Mouse (Mus musculus) gastrocnemius, postnatal 10 days (tissue): Measurements from ENCODE around the gene Cd9. TPM values are rescaled to one million over a fixed set of nuclear protein-coding genes. Genes with fewer than 3 reads are reported as not detected.

Experiments used
- DNase-seq: peaks from one replicate; pipeline ENCODE4 v3.0.0; 2021; ENCODE audit warnings: mixed read lengths
- total RNA-seq, 2 experiments: library from RNA; stranded (reverse); gene quantifications; 2 replicates each; pipeline ENCODE4 v1.2.3; 2021

Gene Cd9
- total RNA-seq, 2 experiments from 2014 or later = 84.5 to 86.4 TPM

DNA sequence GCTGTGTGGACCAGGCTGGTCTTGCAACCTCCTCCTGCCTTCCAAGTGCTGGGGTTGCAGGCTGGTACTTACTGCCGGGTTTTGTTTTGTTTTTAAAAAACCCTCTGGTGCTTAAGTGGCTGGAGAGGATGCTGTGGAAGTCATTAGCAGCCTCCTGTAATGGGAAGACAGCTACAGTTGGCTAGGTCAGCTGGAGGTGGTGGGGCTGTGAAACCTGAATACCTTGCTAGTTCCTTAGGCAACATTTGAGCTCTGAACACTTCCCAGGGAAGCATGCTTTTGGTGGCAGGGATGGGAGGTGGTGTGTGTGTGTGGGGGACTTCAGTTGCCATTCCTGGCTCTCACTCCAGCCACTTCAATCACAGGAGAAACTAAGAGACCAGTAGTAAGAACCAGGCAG, 19.4 kb downstream of the Cd9 start:
- no peak for DNase-seq

DNA sequence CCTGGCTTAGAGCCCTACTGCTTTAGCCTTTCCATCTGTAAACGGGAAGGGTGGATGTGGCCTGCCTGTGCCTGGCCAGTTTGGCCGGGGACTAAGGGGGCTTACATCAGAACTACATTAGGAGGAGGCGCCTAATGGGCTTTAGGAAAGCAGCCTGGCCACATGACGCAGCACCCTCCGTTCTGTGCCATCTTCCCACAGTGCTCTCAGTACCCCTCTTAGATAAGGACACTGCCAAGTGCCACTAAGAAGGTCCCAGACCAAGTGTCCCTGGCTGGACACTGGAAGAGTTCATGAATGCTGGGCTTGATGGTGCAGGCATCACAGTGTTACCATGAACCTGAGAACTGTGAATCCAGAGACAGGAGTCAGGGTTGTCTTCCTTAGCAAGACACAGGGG, 20.7 kb downstream of the Cd9 start:
- no peak for DNase-seq

DNA sequence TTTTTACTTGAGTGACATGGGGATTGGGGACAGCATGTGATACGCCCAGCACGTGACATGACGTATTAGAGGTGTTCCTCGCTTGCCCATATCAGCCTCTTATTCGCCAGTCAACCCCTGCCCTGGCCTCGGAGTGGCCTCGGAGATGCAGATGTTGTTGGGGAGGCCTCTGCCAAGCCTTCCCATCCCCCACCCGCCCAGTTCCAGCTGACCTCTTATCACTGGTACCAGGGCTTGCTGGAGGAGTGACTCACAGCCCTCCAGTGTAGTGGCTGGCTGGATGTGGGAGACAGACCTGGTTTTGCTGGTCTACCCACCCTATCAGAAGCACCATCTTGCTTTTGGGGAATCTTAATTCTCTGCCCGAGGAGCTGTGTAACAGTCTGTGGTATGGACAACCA, 21.3 kb downstream of the Cd9 start:
- no peak for DNase-seq

DNA sequence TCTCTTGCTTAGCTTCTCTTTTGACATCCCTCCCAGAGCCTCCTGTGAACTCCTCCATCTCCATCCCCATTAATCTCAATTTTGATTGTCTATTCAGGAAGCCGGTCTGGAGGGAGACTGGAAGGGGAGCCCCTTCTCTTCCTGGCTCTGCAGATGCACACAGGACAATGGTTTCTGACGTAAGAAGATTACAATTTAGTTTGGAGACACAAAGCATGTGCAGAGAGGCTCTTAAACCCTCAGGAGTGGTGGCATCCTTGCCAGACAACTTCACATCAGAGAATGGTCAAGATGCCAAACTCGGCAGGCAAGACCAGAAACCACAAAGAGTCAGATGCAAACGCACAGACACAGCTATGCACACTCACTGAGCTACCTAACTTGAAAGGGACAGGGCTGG, 22.7 kb downstream of the Cd9 start:
- no peak for DNase-seq

DNA sequence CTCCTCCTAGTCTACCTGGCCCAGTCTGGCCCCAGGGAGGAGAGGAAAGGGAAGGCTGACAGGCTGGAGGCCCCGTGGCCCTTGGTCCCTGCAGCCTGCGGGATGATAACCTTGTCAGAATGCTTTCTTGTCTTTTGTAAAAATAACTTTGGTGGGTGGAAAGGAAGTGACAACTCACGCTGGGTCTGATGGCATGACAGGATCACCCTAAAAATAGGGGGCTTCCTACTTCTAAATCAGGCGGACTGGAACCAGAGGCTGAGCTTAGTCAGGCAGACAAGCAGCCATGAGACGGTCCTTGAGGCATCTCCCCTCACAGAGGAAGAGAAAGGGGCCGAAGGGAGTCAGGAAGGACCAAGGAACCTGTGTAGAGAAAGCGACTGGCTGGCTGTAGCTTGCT, 23.3 kb downstream of the Cd9 start:
- no peak for DNase-seq

DNA sequence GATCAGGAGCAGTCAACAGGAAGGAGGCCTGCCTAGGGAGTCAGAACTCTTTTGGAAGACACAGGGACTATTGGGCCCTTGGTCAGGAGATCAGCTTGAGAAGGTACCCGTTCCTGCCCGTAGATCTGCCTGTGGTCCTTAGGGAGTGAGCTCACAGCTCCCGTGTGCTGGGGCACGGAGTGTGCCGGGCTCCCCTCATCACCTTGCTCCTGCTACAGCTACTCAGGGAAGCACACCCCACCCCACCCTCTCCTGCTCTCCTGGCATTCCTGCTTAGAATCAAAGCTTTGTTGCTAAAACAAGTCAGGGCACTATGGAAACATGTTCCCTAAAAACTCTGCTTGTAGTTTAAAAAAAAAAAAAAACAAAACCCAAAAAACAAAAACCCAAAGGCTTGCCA, 24.0 kb downstream of the Cd9 start:
- DNase-seq = no peak

DNA sequence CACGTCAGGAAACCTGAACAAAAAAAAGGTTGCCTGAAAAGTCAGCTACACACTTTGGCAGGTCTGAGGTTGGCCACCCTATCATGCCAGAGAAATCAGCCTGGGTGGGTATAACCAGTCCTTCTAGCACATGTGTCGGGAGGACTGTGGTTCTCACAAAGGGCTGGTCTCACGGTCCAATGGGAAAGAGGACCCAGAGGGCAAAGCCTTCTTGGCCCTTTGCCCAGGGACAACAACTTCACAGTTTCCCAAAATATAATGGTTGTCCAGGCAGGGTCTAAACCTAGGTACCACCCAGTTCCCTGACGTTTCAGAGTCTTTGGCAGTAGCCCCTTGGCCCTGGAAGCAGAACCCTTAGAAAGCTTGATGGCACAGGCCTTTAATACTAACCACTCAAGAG, 25.4 kb downstream of the Cd9 start:
- no peak for DNase-seq

DNA sequence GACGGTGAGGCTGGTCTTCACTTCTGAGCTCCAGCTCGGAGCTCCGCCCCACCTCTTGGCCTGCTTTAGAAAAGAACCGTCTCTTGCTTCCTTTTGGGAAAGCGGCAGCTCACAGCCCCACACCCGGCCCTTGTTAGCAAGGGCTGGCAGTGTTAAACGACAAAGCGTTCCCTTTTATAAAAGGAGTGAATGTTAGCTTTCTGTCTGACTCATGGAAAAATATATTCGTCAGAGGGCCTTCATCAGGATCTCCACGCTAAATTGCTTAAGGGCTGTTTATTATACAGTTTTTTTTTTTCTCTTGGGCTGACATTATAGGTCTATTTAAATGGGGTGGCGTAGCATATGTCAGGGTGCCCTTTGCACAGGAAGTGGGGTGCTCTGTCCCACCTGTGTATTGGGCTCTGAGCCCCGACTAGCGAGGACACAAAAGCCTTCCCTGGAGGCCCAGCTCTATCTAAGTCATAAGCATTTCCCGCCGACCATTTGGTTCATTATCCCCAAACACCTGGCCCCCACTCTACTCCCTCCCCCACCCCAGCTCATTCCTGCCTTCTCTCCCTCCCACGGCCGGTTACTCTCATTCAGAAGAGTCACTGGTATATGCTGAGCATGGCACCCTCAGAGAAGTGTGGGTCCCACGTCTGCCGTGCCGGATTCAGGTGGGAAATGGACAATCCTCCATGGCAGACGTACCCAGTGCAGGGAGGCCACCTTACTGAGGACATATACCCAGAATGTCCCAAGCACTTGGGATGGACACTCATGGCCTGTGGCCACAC, 26.2 kb downstream of the Cd9 start:
- no peak for DNase-seq

DNA sequence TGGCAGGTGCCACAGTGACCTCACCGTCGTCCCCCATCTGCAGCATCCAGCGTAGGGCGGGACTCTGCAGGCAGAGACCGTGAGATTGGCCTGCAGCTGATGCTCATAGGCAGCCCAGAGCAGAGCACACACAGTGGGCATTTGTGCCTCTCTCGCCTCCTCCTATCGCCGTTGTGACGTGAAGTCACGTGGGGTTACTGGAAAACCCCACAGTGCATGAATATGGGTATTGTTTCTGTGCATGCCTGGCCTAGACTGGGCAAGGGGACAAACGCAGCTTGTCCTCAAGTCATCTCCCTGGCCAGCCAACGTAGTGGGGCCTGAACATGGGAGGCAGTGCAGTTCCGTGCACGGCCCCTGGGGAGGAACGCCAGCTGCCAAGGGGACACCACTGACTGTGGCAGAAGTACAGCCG, 27.3 kb downstream of the Cd9 start:
- peak; percentile 59 for DNase-seq

DNA sequence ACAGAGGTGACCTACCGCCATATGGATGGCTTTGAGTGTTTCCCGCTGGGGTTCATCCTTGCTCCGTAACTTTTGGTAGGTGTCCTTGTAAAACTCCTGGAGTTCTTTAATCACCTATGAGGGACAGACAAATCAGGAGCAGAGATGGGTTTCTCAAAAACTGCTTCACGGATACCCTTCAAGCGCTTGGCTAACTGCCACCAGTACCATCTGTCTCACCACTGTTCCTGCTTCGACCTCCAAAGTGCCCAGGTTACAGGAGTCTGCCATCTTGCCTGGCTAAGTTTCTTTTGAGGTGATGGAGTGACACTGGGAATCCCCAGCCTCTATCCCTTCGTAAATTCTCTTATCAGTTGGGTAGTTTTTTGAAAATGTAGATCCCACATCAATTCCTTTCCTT, 32.3 kb downstream of the Cd9 start:
- DNase-seq = no peak

DNA sequence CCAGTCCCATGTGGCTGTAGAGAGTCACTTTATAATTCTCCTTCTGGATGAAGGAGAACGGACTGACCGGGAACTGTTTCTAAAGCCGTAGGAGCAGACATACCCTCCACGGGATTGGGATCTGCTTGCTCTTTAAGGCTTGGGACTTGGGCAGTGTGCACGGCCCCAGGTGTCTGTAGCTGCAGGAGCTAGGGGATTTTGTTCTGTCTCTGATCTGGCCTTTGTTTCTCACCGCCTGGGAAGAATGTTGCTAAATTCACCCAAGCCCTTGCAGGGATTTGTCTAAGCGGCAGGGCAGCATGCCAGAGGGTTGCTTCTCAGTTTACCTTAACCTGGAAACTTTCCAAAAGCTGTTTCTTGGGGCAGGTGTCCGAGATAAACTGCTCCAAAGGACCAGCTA, 32.8 kb downstream of the Cd9 start:
- DNase-seq = no peak

DNA sequence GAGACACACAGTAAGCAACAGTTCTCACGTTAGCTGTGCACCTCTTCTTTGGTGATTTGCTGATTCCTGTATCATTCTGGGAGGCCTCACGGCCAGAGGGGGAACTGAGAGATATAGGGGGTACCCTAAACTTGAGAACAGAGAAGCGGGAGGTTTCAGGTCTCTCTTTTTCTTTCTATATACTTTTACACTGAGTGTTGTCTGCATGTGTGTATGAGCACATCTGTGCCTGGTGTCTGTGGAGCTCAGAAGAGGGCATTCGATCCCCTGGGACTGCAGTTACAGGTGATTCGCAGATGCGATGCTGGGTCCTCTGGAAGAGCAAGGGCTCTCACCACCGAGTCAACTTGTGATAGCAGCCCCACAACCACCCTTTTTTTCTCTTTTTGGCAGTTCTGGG, 33.3 kb downstream of the Cd9 start:
- DNase-seq = no peak

DNA sequence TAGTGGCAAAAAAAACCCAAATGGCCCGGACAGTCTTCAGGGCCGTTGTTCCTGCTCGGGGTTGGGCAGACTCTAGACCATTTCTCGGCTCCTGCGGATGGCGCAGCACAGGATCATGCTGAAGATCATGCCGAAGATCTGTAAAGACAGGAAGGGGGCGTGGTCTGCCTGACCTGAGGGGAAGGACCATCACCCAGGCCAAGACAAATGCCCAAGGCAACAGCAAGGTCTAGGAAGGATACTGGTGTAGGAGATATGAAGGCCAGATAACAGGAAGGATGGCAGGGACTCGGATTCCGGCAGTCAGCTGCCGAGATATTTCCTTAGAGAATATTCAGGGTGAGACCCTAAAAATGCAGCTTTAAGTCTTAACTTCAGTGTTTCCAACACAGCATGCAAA, 34.0 kb downstream of the Cd9 start:
- DNase-seq = no peak

DNA sequence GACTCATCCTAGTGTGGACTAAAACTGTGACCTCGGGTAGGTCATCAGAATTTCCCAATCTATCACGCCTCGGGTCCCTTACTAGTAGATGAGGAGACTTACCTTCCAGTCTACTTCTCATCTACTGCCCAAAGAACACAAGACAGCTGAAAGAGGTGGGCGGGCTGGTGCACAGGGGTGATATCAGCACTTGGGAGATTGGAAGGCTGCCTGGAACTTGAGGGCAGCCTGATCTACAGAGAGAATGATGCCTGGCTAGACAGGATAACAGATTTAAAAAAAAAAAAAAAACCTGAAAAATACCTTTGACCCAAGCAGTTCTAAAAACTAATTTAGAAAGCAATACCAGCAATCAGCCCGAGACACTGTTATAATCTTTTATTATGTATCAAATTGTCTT, 34.7 kb downstream of the Cd9 start:
- no peak for DNase-seq

DNA sequence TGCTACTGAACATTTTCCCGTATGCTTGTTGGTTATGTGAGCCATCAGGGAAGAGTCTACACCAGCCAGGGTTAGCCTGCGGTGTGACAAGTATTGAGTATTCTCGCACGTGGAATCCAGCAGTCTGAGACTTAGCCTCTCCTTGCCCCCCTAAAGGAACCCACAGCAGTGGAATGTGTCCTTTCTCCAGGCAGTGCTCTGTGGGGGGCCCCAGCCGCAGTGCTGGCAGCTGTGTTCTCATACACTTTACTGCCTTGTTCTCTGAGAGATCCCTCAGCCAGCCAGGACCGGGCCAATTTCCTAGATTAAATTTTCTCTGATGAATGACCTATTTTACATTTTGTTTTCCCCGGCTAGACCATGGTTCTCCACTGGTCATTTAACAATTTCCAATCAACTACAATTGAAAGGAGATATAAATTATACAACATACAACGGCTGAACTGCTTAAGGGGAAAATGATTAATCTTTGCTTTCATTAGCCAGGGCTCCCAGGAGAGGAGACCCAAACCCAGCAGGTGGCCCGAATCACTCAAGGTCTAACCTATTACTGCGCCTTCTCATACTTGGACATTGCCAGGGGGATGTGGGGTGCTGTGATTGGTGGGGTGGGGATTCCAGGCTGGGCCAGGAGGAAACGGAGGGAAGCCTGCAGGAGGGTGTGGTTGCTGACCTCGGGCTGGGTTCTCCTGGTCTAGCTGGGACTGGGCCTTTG, 38.6 kb downstream of the Cd9 start:
- no peak for DNase-seq

DNA sequence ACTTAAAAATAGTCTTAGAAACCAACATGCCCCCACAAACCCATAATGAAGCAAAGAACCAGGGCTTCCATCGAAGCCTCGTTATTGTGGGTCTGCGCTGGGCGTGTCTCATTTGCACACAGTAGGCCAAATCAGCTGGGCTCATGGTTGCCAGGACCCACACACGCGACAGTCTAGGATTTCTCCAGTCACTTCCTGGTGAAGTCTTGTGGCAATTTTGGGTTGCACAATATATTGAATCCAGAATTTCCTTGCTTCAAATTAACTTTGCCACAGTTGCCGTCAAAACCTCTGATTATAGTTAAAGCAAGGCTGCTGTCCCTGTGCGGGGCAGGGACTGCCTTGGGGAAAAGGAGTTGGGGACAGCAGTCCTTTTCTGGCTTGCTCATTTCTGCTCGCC, 39.9 kb downstream of the Cd9 start:
- no peak for DNase-seq

DNA sequence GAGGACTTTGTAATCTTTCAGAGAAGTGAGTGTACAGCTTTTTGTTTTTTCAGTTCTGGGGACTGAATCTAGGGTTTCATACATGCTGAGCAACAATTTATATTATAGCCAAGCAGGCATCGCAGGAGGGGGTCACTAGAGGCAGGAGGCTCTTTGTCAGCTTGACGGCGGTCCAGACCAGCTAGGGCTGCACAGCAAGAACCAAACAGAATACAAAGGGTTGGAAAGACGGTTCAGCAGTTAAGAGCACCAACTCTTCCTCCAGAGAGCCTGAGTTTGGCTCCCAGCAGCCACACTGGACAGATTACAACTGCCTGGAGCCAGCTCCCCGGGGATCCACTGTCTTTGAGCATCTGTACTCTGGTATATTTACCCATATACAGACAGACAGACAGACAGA, 40.3 kb downstream of the Cd9 start:
- DNase-seq = no peak

DNA sequence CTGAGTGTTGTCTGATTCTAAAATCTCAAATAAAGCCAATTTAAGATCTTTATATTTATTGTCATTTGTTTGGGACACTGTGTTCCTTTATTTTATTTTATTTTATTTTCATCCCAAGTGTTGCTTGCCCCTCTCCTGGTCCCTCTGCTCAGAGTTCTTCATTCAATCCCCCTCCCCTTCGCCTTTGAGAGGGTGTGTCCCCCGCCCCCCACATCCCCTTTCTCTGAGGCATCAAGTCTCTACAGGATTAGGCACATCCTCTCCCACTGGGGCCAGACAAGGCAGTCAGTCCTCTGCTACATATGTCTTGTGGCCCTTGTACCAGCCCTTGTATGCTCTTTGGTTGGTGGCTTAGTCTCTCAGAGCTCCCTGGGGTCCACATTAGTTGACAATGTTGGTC, 46.9 kb downstream of the Cd9 start:
- no peak for DNase-seq

DNA sequence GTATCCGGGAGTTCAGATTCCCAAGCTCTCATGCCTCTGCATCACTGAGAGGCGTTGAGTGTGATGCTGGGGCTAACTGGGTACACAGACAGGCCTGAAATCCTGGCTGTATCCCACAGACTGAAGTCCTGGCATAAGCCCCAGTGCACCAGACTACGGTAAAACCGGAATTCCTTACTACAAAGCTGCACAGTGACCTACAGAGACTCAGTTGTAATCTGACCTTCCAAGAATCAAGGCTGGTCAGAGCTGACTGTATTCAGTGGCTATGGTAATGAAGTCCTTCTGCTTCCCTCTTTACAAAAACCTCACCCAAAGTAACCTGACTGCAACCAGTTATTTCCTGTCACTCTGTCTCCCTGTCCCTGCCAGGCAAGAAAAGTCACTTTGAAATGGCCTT, 47.4 kb downstream of the Cd9 start:
- no peak for DNase-seq

DNA sequence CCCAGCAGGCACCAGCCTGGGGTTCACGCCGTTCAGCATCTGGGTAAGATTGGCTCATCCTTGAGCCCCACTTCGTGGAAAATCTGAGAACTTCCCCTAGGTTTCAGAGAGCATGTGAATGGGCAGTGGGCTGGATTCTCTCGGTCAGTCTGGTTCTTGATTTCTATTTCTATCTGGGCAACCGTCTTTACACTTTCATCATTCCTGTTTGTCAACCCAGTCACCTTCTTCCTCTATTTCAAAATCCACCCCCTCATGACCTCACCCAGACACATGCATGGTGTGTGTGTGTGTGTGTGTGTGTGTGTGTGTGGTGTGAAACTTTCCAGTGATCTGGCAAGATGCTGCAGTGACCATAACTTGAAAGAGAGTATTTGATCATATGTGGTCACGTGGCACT, 49.2 kb downstream of the Cd9 start:
- DNase-seq = no peak

DNA sequence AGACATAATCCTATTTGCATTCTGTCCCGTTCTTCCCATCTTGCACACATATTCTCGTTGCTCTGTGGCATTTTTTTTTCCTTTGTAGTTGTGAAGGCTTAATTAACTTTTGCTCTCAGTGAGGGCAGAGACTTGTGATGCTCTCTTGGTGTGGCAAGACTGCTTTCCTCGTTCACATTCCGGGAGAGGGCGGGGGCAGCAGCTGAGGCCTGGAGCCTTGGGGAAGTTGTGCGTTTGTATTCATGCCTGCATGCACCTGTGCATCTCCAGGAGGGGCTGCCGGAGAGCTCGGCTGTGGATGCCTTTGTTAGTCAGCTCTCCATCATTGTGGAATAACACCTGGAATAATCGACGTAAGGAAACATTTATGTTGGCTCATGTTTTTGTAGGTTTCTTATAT, 52.0 kb downstream of the Cd9 start:
- no peak for DNase-seq

DNA sequence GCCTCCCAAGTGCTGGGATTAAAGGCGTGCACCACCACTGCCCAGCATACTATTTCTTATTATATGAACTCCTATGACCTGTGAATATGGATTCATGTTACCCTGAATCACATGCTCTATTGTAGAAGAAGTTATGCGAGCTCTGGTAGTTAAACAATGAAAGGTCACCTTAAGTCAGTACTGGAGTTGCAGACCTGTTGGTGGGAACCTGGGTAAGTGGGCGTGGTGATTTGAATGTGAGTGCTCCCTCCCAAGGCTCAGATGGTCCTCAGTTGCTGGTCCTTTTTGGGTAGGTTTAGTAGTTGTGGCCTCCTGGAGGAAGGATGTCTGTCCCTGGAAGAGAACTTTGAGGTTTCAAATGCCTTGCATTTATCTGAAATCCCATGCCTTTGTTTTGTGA, 57.8 kb downstream of the Cd9 start:
- no peak for DNase-seq

DNA sequence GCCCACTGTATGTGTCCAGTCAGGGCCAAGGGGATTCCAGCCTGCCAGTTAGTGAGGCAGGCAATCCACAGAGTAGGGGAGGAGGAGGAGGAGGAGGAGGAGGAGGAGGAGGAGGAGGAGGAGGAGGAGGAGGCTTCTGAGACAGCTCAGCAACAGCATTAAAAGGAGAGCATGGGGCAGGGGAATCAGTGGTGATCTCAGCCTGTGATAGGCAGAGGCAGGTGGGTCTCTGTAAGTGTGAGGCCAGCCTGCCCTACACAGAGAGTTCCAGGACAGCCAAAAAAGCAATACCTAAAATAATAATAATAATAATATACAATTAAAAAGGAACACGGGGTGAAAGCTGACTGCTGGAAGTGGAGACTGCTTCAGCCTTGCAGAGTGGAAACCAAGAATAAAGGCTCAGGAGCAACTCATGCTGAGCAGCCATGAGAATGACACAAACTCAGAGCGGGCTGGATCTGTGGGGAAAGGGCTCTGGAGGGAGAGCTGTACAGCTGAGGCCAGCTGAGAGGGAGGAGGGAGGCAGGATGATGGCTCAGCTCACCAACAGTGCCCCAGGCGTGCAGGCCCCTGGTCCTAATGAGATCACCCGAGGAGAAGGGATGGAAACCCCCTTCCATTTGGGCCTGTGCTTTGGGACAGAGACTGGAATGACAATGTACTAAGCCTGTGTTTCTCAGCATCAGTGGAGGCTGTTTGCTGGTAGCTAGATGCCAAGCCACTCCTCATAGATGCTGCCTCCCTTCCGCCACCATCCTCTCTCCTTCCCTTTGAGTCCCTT, 59.7 kb downstream of the Cd9 start:
- no peak for DNase-seq
